Mouse (Mus musculus): ENCODE measurements around the gene Aph1a. TPM values are rescaled to one million over a fixed set of nuclear protein-coding genes. Genes with fewer than 3 reads are reported as not detected.

Aph1a gene
- polyA plus RNA-seq, 1 experiment from 2014 or later: 32.7 TPM

DNA sequence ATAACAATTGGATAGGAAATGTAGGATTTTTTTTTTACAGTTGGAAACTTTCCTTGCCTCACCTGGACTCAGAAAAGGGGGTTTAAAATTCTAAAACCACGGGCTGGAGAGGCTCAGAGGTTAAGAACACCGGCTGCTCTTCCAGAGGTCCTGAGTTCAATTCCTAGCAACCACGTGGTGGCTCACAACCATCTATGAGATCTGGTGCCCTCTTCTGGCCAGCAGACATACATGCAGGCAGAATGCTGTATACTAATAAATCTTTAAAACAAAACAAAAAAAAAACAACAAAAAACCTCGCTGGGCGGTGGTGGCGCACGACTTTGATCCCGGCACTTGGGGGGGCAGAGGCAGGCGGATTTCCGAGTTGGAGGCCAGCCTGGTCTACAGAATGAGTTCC, 32.6 kb upstream of the Aph1a start:
- 73% methylated on average over 10 of the region's 10 CpGs for WGBS
- no peaks in the 10 kb centered on the region for H3K4me1 ChIP-seq (ENCODE audit: control insufficient read depth, insufficient read depth, low read length)
- H3K27me3 ChIP-seq (ENCODE audit: control insufficient read depth, insufficient read depth, low read length): no peaks in the 10 kb centered on the region
- H3K9ac ChIP-seq (replicated peaks; ENCODE audit: low read depth, low read length): no peak overlapping the region
- H3K27ac ChIP-seq (ENCODE audit: low read length): no peak overlapping the region
- peaks cover 17% of the 10 kb centered on the region for H3K36me3 ChIP-seq (ENCODE audit: control insufficient read depth, insufficient read depth, low read length)
- no peak for ATAC-seq (ENCODE audit: insufficient number of reproducible peaks, insufficient read depth, low FRiP score, low read depth)
- H3K9me3 ChIP-seq (ENCODE audit: control insufficient read depth, low read depth, low read length): no peaks in the 10 kb centered on the region
- no peak overlapping the region for H3K4me2 ChIP-seq (replicated peaks; ENCODE audit: low read depth, low read length)
- H3K4me3 ChIP-seq (ENCODE audit: low read depth, low read length): no peak overlapping the region

DNA sequence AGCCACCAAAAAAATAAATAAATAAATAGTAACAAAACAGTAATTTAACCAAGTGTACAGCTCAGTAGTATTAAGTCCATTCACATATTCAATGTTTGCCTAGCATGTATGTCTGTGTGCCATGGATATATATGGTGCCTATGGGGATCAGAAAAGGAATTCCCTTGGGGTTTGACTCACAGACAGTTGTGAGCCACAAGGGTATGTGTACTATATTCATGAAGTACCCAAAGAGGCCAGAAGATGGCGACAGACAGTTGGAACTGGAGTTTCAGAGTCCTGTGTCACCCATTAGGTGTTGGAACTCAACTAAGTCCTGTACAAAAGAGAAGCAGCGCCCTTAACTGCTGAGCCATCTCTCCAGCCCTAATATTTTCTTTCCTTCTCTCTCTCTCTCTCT, 32.0 kb upstream of the Aph1a start:
- Histone ChIP-seq H3K27ac (ENCODE audit: low read length) (no peak overlapping the region), H3K27me3 (ENCODE audit: control insufficient read depth, insufficient read depth, low read length) (no peaks in the 10 kb centered on the region), H3K9ac (replicated peaks; ENCODE audit: low read depth, low read length) (no peak overlapping the region), H3K4me2 (replicated peaks; ENCODE audit: low read depth, low read length) (no peak overlapping the region), H3K9me3 (ENCODE audit: control insufficient read depth, low read depth, low read length) (no peaks in the 10 kb centered on the region), H3K4me3 (ENCODE audit: low read depth, low read length) (no peak overlapping the region), H3K4me1 (ENCODE audit: control insufficient read depth, insufficient read depth, low read length) (no peaks in the 10 kb centered on the region), H3K36me3 (ENCODE audit: control insufficient read depth, insufficient read depth, low read length) (peaks cover 17% of the 10 kb centered on the region)
- WGBS: 40% methylated on average over 2 of the region's 2 CpGs
- peak; percentile 67; the same call in 1 of the 2 replicates for ATAC-seq (ENCODE audit: insufficient number of reproducible peaks, insufficient read depth, low FRiP score, low read depth)

DNA sequence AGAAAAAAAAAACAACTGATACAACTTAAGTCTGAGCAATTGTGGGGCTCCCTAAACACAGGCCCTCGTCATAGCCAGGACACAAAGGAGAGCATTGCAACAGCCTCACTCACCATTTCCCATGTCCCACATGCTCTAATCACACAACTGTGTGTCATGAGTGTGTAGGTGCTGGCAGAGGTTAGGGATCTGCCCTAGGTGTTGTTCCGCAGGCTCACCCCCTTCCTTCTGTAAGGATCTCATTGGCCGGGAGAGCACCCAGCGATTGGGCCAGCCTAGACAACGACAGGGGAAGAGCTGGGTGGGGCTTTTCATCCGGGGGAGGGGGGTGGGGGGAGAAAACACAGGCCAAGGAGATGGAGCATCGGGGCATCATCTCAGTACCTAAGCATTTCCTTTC, 30.2 kb upstream of the Aph1a start:
- H3K9ac ChIP-seq (replicated peaks; ENCODE audit: low read depth, low read length): no peak overlapping the region
- H3K36me3 ChIP-seq (ENCODE audit: control insufficient read depth, insufficient read depth, low read length): peaks cover 27% of the 10 kb centered on the region
- H3K4me3 ChIP-seq (ENCODE audit: low read depth, low read length): no peak overlapping the region
- no peak overlapping the region for H3K27ac ChIP-seq (ENCODE audit: low read length)
- no peaks in the 10 kb centered on the region for H3K27me3 ChIP-seq (ENCODE audit: control insufficient read depth, insufficient read depth, low read length)
- no peaks in the 10 kb centered on the region for H3K4me1 ChIP-seq (ENCODE audit: control insufficient read depth, insufficient read depth, low read length)
- WGBS: 71% methylated on average over 7 of the region's 7 CpGs
- no peaks in the 10 kb centered on the region for H3K9me3 ChIP-seq (ENCODE audit: control insufficient read depth, low read depth, low read length)
- ATAC-seq (ENCODE audit: insufficient number of reproducible peaks, insufficient read depth, low FRiP score, low read depth): no peak
- H3K4me2 ChIP-seq (replicated peaks; ENCODE audit: low read depth, low read length): no peak overlapping the region

DNA sequence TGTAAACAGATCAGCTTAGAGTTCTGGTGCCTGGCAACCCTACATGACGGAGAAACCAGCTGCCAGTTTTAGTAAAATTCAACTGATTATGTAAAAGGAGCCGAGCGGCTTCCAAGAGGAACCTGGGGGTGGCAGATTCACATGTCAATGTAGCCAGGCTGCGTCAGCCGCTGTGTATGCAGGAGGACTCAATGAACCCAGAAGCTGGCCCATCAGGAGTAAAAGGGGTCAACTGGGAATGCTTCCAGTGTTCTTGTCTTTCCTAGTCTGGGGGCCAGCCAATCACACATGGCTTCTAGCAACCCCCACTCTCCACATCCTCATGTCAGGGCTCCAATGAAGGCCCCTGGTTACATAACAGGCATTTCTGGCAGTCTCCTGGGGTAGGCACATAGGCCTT, 28.7 kb upstream of the Aph1a start:
- no peaks in the 10 kb centered on the region for H3K4me1 ChIP-seq (ENCODE audit: control insufficient read depth, insufficient read depth, low read length)
- no peak overlapping the region for H3K27ac ChIP-seq (ENCODE audit: low read length)
- WGBS: 75% methylated on average over 5 of the region's 5 CpGs
- peaks cover 33% of the 10 kb centered on the region for H3K36me3 ChIP-seq (ENCODE audit: control insufficient read depth, insufficient read depth, low read length)
- no peak overlapping the region for H3K4me2 ChIP-seq (replicated peaks; ENCODE audit: low read depth, low read length)
- H3K27me3 ChIP-seq (ENCODE audit: control insufficient read depth, insufficient read depth, low read length): no peaks in the 10 kb centered on the region
- H3K4me3 ChIP-seq (ENCODE audit: low read depth, low read length): no peak overlapping the region
- H3K9me3 ChIP-seq (ENCODE audit: control insufficient read depth, low read depth, low read length): no peaks in the 10 kb centered on the region
- no peak for ATAC-seq (ENCODE audit: insufficient number of reproducible peaks, insufficient read depth, low FRiP score, low read depth)
- no peak overlapping the region for H3K9ac ChIP-seq (replicated peaks; ENCODE audit: low read depth, low read length)

DNA sequence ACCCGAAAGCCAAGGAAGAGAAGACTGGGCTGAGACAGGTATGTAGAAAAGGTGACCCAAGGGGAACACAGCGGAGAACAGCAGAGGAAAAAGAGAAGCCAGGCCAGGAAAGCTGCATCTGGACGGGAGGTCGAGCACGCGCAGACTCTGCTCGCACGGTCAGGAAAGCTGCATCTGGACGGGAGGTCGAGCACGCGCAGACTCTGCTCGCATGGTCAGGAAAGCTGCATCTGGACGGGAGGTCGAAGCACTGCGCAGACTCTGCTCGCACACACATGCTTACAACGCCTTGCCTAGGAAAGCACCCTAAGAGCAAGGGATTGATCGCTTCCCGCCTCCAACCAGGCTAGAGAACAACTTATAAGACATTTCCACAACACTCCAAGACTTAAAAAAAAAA, 28.2 kb upstream of the Aph1a start:
- H3K36me3 ChIP-seq (ENCODE audit: control insufficient read depth, insufficient read depth, low read length): peaks cover 33% of the 10 kb centered on the region
- ATAC-seq (ENCODE audit: insufficient number of reproducible peaks, insufficient read depth, low FRiP score, low read depth): no peak
- no peaks in the 10 kb centered on the region for H3K9me3 ChIP-seq (ENCODE audit: control insufficient read depth, low read depth, low read length)
- H3K4me1 ChIP-seq (ENCODE audit: control insufficient read depth, insufficient read depth, low read length): peaks cover 4% of the 10 kb centered on the region; the same call in 1 of the 2 replicates
- no peaks in the 10 kb centered on the region for H3K27me3 ChIP-seq (ENCODE audit: control insufficient read depth, insufficient read depth, low read length)
- H3K9ac ChIP-seq (replicated peaks; ENCODE audit: low read depth, low read length): no peak overlapping the region
- no peak overlapping the region for H3K4me3 ChIP-seq (ENCODE audit: low read depth, low read length)
- H3K4me2 ChIP-seq (replicated peaks; ENCODE audit: low read depth, low read length): no peak overlapping the region
- H3K27ac ChIP-seq (ENCODE audit: low read length): no peak overlapping the region
- WGBS: 91% methylated on average over 20 of the region's 20 CpGs

DNA sequence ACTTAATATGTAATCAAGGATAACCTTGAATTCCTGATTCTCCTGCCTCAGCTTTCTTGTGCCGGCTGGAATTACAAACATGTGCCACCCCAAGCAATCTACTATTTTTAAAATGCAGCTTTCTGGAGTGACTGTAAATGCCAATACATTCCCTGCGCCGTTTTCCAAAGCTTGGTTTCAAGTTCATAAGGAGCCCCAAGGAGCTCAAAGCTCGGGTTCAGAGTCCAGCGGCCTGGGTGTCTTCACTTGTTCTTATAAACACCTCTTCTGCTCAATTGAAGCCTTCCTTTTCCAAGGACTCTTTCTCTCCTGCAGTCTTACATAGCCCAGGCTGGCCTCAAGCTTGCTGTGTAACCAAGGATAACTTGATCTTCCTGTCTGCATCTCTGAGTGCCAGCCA, 27.7 kb upstream of the Aph1a start:
- no peak for ATAC-seq (ENCODE audit: insufficient number of reproducible peaks, insufficient read depth, low FRiP score, low read depth)
- H3K4me3 ChIP-seq (ENCODE audit: low read depth, low read length): no peak overlapping the region
- no peak overlapping the region for H3K27ac ChIP-seq (ENCODE audit: low read length)
- WGBS: 88% methylated on average over 5 of the region's 5 CpGs
- H3K4me2 ChIP-seq (replicated peaks; ENCODE audit: low read depth, low read length): no peak overlapping the region
- no peaks in the 10 kb centered on the region for H3K27me3 ChIP-seq (ENCODE audit: control insufficient read depth, insufficient read depth, low read length)
- peaks cover 33% of the 10 kb centered on the region for H3K36me3 ChIP-seq (ENCODE audit: control insufficient read depth, insufficient read depth, low read length)
- no peaks in the 10 kb centered on the region for H3K9me3 ChIP-seq (ENCODE audit: control insufficient read depth, low read depth, low read length)
- H3K9ac ChIP-seq (replicated peaks; ENCODE audit: low read depth, low read length): no peak overlapping the region
- H3K4me1 ChIP-seq (ENCODE audit: control insufficient read depth, insufficient read depth, low read length): peaks cover 6% of the 10 kb centered on the region; the same call in 1 of the 2 replicates

DNA sequence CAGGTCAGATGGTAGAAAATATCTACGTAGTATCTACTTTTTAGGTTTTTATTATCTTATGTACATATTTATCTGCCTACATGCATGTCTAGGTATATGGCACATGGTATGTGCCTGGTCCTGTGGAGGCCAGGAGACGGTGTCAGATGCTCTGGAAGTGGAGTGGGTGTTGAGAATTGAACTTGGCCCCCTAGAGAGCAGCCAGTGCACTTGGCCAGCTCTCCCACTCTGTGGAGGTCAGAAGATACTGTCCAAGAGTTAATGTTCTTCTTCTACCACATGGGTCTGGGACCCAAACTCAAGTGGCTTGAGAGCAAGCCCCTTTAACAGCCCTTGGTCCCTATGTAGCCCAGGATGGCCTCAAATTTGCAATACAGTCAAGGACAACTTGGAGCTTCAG, 26.4 kb upstream of the Aph1a start:
- no peaks in the 10 kb centered on the region for H3K27me3 ChIP-seq (ENCODE audit: control insufficient read depth, insufficient read depth, low read length)
- 92% methylated on average over 2 of the region's 2 CpGs for WGBS
- H3K9me3 ChIP-seq (ENCODE audit: control insufficient read depth, low read depth, low read length): no peaks in the 10 kb centered on the region
- H3K36me3 ChIP-seq (ENCODE audit: control insufficient read depth, insufficient read depth, low read length): peaks cover 33% of the 10 kb centered on the region
- H3K27ac ChIP-seq (ENCODE audit: low read length): no peak overlapping the region
- H3K4me3 ChIP-seq (ENCODE audit: low read depth, low read length): no peak overlapping the region
- H3K4me1 ChIP-seq (ENCODE audit: control insufficient read depth, insufficient read depth, low read length): peaks cover 11% of the 10 kb centered on the region
- no peak for ATAC-seq (ENCODE audit: insufficient number of reproducible peaks, insufficient read depth, low FRiP score, low read depth)
- H3K9ac ChIP-seq (replicated peaks; ENCODE audit: low read depth, low read length): no peak overlapping the region
- no peak overlapping the region for H3K4me2 ChIP-seq (replicated peaks; ENCODE audit: low read depth, low read length)

DNA sequence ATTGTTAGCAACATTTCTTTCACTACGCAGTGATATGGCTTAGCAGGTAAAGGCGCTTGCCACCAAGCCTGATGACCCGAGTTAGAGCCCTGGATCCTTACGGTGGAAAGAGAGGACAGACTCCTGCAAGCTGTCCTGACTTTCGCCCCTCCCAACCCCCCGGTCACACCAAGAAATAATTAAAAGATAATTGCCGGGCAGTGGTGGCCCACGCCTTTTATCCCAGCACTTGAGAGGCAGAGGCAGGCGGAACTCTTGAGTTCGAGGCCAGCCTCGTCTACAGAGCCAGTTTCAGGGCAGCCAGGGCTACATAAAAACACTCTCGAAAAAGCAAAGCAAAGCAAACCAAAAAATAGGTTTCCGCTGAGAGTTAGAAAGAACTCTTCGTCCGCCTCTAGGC, 22.8 kb upstream of the Aph1a start:
- peaks cover 13% of the 10 kb centered on the region for H3K4me1 ChIP-seq (ENCODE audit: control insufficient read depth, insufficient read depth, low read length)
- H3K27me3 ChIP-seq (ENCODE audit: control insufficient read depth, insufficient read depth, low read length): no peaks in the 10 kb centered on the region
- no peak for ATAC-seq (ENCODE audit: insufficient number of reproducible peaks, insufficient read depth, low FRiP score, low read depth)
- H3K36me3 ChIP-seq (ENCODE audit: control insufficient read depth, insufficient read depth, low read length): peaks cover 16% of the 10 kb centered on the region; the same call in 1 of the 2 replicates
- WGBS: 6% methylated on average over 15 of the region's 15 CpGs
- H3K27ac ChIP-seq (ENCODE audit: low read length): peak overlapping the region; percentile 74
- H3K4me2 ChIP-seq (replicated peaks; ENCODE audit: low read depth, low read length): peak overlapping the region; percentile 71
- H3K9ac ChIP-seq (replicated peaks; ENCODE audit: low read depth, low read length): peak overlapping the region; percentile 81
- no peaks in the 10 kb centered on the region for H3K9me3 ChIP-seq (ENCODE audit: control insufficient read depth, low read depth, low read length)
- peak overlapping the region; percentile 74 for H3K4me3 ChIP-seq (ENCODE audit: low read depth, low read length)

DNA sequence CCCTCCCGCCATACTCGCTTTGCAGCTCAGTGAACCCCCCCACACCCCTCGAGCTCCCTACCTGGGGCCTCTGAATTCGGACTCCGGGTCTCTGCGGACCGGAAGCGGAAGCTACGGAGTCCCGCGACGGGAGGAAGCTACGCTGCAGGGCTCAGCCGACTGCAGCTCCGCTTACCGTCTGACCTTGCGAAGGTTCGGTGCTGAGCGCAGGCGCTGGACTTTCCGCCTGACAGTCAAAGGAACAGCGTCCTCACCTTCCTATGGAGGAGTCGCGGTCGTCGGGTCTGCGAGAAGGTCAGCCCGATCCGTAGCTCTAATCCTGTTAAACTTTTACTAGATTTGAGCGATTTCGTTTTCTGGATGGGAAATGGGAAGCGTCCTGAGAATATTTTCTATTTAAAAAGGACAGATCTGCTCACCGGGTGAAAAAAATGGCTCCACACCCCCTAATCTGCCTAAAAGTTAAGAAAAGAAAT, 22.3 kb upstream of the Aph1a start, which contains the start of gene Mrps21:
Mrps21 (minus strand) TSS at position 128 of the 476 bp plus-strand sequence.
- Histone ChIP-seq H3K9ac (replicated peaks; ENCODE audit: low read depth, low read length) (peak within 1 kb of the TSS; percentile 81), H3K27ac (ENCODE audit: low read length) (peak within 1 kb of the TSS; percentile 74), H3K36me3 (ENCODE audit: control insufficient read depth, insufficient read depth, low read length) (peaks cover 16% of the 10 kb centered on the region; the same call in 1 of the 2 replicates), H3K4me3 (ENCODE audit: low read depth, low read length) (peak within 1 kb of the TSS; percentile 74), H3K4me2 (replicated peaks; ENCODE audit: low read depth, low read length) (peak within 1 kb of the TSS; percentile 71), H3K27me3 (ENCODE audit: control insufficient read depth, insufficient read depth, low read length) (no peaks in the 10 kb centered on the region), H3K9me3 (ENCODE audit: control insufficient read depth, low read depth, low read length) (no peaks in the 10 kb centered on the region), H3K4me1 (ENCODE audit: control insufficient read depth, insufficient read depth, low read length) (peaks cover 13% of the 10 kb centered on the region)
- under 1% methylated on average over 33 of the region's 33 CpGs for WGBS
- peak; percentile 92 for ATAC-seq (ENCODE audit: insufficient number of reproducible peaks, insufficient read depth, low FRiP score, low read depth)
